Mouse (Mus musculus) adrenal gland (tissue): ENCODE data around the gene Stap1.

Source experiments
- intact Hi-C: fragments of 180-260 bp; cut with DNase I; formaldehyde crosslinking; loops from one replicate; pipeline ENCODE4 v1.15.1; 2025

Stap1 gene

GRCm38 (mm10) chr5:86118457-86119094 lies 47.0 kb downstream of the Stap1 start:
- intact Hi-C loops, result no loop called here

- intact Hi-C loops, result no loop called here
Observed at GRCm38 (mm10) chr5:86128749-86129148, 57.2 kb downstream of the Stap1 start.

GRCm38 (mm10) chr5:86129828-86130227 lies 58.3 kb downstream of the Stap1 start:
- intact Hi-C loops, result no loop called here
